Mouse (Mus musculus) lung, postnatal 25 days (tissue): ENCODE data around the gene Bmpr1a.

ENCODE experiments used
- DNase-seq: peaks from one replicate; pipeline ENCODE4 v3.0.0; 2022; ENCODE audit warnings: low spot score

The Bmpr1a gene

GRCm38 (mm10) chr14:34503325-34503647, at the start of gene Bmpr1a:
Gene Bmpr1a (minus strand): TSS chr14:34503341.
- no peak for DNase-seq

- DNase-seq: no peak
Observed at GRCm38 (mm10) chr14:34552226-34552625, 49.1 kb upstream of the Bmpr1a start.

- peak; percentile 81 for DNase-seq
Observed at GRCm38 (mm10) chr14:34549004-34549671, 46.0 kb upstream of the Bmpr1a start.

- DNase-seq: peak; percentile 74
Observed at GRCm38 (mm10) chr14:34548391-34549001, 45.4 kb upstream of the Bmpr1a start.

GRCm38 (mm10) chr14:34544545-34544944, 41.4 kb upstream of the Bmpr1a start:
- no peak for DNase-seq

- no peak for DNase-seq
Observed at GRCm38 (mm10) chr14:34544001-34544400, 40.9 kb upstream of the Bmpr1a start.

- no peak for DNase-seq
Observed at GRCm38 (mm10) chr14:34543596-34543995, 40.5 kb upstream of the Bmpr1a start.

GRCm38 (mm10) chr14:34541896-34542295, 38.8 kb upstream of the Bmpr1a start:
- no peak for DNase-seq

GRCm38 (mm10) chr14:34540685-34541162, 37.6 kb upstream of the Bmpr1a start:
- peak; percentile 43 for DNase-seq

GRCm38 (mm10) chr14:34535883-34536282, 32.7 kb upstream of the Bmpr1a start:
- no peak for DNase-seq

- DNase-seq: no peak
Observed at GRCm38 (mm10) chr14:34533537-34533936, 30.4 kb upstream of the Bmpr1a start.

GRCm38 (mm10) chr14:34532536-34532935, 29.4 kb upstream of the Bmpr1a start:
- peak; percentile 37 for DNase-seq

GRCm38 (mm10) chr14:34528804-34529203, 25.7 kb upstream of the Bmpr1a start:
- DNase-seq: no peak

GRCm38 (mm10) chr14:34522701-34523100, 19.6 kb upstream of the Bmpr1a start, which contains the start of gene 9230112D13Rik:
Gene 9230112D13Rik (minus strand): TSS chr14:34522801.
- no peak for DNase-seq

- no peak for DNase-seq
Observed at GRCm38 (mm10) chr14:34517959-34518544, 14.9 kb upstream of the Bmpr1a start.

GRCm38 (mm10) chr14:34516960-34517577, 13.9 kb upstream of the Bmpr1a start:
- no peak for DNase-seq

- no peak for DNase-seq
Observed at GRCm38 (mm10) chr14:34515860-34516259, 12.7 kb upstream of the Bmpr1a start.

- no peak for DNase-seq
Observed at GRCm38 (mm10) chr14:34514120-34514519, 11.0 kb upstream of the Bmpr1a start.

- no peak for DNase-seq
Observed at GRCm38 (mm10) chr14:34512602-34513001, 9.5 kb upstream of the Bmpr1a start.

- DNase-seq: no peak
Observed at GRCm38 (mm10) chr14:34511901-34512300, 8.8 kb upstream of the Bmpr1a start.

GRCm38 (mm10) chr14:34508842-34509439, 5.8 kb upstream of the Bmpr1a start:
- DNase-seq: no peak

GRCm38 (mm10) chr14:34508187-34508840, 5.2 kb upstream of the Bmpr1a start:
- no peak for DNase-seq
